ENCODE assay signal across 8 mouse cellular contexts in genomic region chr5:148740366-148741266, GRCm38 (mm10).
DNase-seq lines count a peak whose midpoint lies in the region; ATAC-seq and TF ChIP-seq lines count a peak whose summit lies in the region.

No protein-coding gene starts in this region.

- H3K9me3 ChIP-seq in liver, postnatal 0 days (ENCODE audit: low read length): 0 out of 2 replicates have a peak, but pooled peaks cover 2% of the 10 kb centered on the region

- DNase-seq in spleen, adult 2 months (ENCODE audit: low read depth in 1 of 2, low spot score in 2 of 2): no peak
- no peak for DNase-seq in spleen, adult 18-20 months
- peak; percentile 74 for DNase-seq in gastrocnemius, adult 2 months
- DNase-seq in kidney, adult 2 months: peak; percentile 67
- peak; percentile 72 for DNase-seq in liver, postnatal 0 days
- peak; percentile 38 for DNase-seq in urinary bladder, adult 2 months (ENCODE audit: low spot score)
- no peak for DNase-seq in right cerebral cortex, adult 18-20 months
- DNase-seq in thymus, adult 18-20 months: no peak

- WGBS in spleen, adult 2 months: 79% methylated on average over 15 of the region's 15 CpGs
- WGBS in kidney, adult 2 months: 39% methylated on average over 15 of the region's 15 CpGs
- 48% methylated on average over 15 of the region's 15 CpGs for WGBS in liver, postnatal 0 days (ENCODE audit: insufficient replicate concordance)

- no peak overlapping the region for H3K9ac ChIP-seq in liver, postnatal 0 days (replicated peaks)

- peak; percentile 48; the same call in 1 of the 2 replicates for TF ChIP-seq EP300 in liver, postnatal 0 days (IDR thresholded peaks at IDR 0.05; ENCODE audit: low read depth)

- intact Hi-C loops in gastrocnemius, adult 2 months (cut with DNase I): no loop called here

- no peak for TF ChIP-seq CTCF in spleen, adult 2 months (IDR thresholded peaks at IDR 0.05; ENCODE audit: extremely low read depth, insufficient read depth, insufficient read length, insufficient replicate concordance)
- TF ChIP-seq CTCF in gastrocnemius, adult 2 months (IDR thresholded peaks at IDR 0.05): no peak
- TF ChIP-seq CTCF in kidney, adult 2 months (conservative IDR thresholded peaks at IDR 0.05; ENCODE audit: insufficient read depth, insufficient read length, low read depth, low read length): no peak
- TF ChIP-seq CTCF in liver, postnatal 0 days (IDR thresholded peaks at IDR 0.05; ENCODE audit: low read depth): no peak

- H3K36me3 ChIP-seq in spleen, adult 2 months (ENCODE audit: control insufficient read depth, insufficient read depth, low read length): no peaks in the 10 kb centered on the region
- H3K36me3 ChIP-seq in kidney, adult 2 months (ENCODE audit: control insufficient read depth, insufficient read depth, low read length): no peaks in the 10 kb centered on the region
- no peaks in the 10 kb centered on the region for H3K36me3 ChIP-seq in liver, postnatal 0 days (replicated peaks; ENCODE audit: insufficient read depth, low read length)

- H3K4me3 ChIP-seq in spleen, adult 2 months (ENCODE audit: extremely low read depth, insufficient read depth, insufficient read length): no peak overlapping the region
- peak overlapping the region; percentile 21 for H3K4me3 ChIP-seq in gastrocnemius, adult 2 months
- no peak overlapping the region for H3K4me3 ChIP-seq in kidney, adult 2 months (ENCODE audit: insufficient read depth, low read depth, low read length)
- no peak overlapping the region for H3K4me3 ChIP-seq in liver, postnatal 0 days (ENCODE audit: low read depth, low read length)

- ATAC-seq in liver, postnatal 0 days: peak; percentile 92

- no peak for TF ChIP-seq POLR2A in spleen, adult 2 months (IDR thresholded peaks at IDR 0.05; ENCODE audit: low read depth, low read length)
- TF ChIP-seq POLR2A in kidney, adult 2 months (IDR thresholded peaks at IDR 0.05; ENCODE audit: low read depth, low read length): no peak

- H3K4me1 ChIP-seq in spleen, adult 2 months (ENCODE audit: control insufficient read depth, insufficient read depth, insufficient read length): peaks cover 8% of the 10 kb centered on the region; the same call in 1 of the 2 replicates
- H3K4me1 ChIP-seq in kidney, adult 2 months (ENCODE audit: control insufficient read depth, insufficient read depth, low read length): no peaks in the 10 kb centered on the region
- peaks cover 28% of the 10 kb centered on the region for H3K4me1 ChIP-seq in liver, postnatal 0 days (ENCODE audit: insufficient read depth)

- H3K27ac ChIP-seq in spleen, adult 2 months (ENCODE audit: insufficient read depth, low read length): 0 out of 2 replicates have a peak overlapping the region, but pooled peaks have one; percentile 3
- H3K27ac ChIP-seq in gastrocnemius, adult 2 months: peak overlapping the region; percentile 57; the same call in 1 of the 2 replicates
- peak overlapping the region; percentile 19; the same call in 1 of the 2 replicates for H3K27ac ChIP-seq in kidney, adult 2 months (ENCODE audit: insufficient read depth, low read depth, low read length)
- peak overlapping the region; percentile 91 for H3K27ac ChIP-seq in liver, postnatal 0 days (ENCODE audit: low read depth)

- H3K27me3 ChIP-seq in spleen, adult 2 months (ENCODE audit: control insufficient read depth, insufficient read depth, low read length): no peaks in the 10 kb centered on the region
- no peaks in the 10 kb centered on the region for H3K27me3 ChIP-seq in kidney, adult 2 months (replicated peaks; ENCODE audit: control insufficient read depth, insufficient read depth, low read length)
- no peaks in the 10 kb centered on the region for H3K27me3 ChIP-seq in liver, postnatal 0 days (ENCODE audit: insufficient read depth, low read length)

- no peak overlapping the region for H3K4me2 ChIP-seq in liver, postnatal 0 days (ENCODE audit: low read depth, low read length)

Comparison
In these comparisons a context has a peak if more than half of its experiments do, and no peak if none do; other contexts are left out.
1. DNase-seq: peak in gastrocnemius, adult 2 months (single experiment), kidney, adult 2 months (single experiment), liver, postnatal 0 days (single experiment) and urinary bladder, adult 2 months (single experiment); none in spleen, adult 2 months (0 of 2), spleen, adult 18-20 months (0 of 2), right cerebral cortex, adult 18-20 months (single experiment) and thymus, adult 18-20 months (0 of 2).
2. H3K27ac ChIP-seq: peak in every context shown above with its lines; median percentile 91 in liver, postnatal 0 days; 57 in gastrocnemius, adult 2 months; 19 in kidney, adult 2 months; 3 in spleen, adult 2 months.